Mouse (Mus musculus): ENCODE results near the gene Spty2d1. TPM values are rescaled to one million over a fixed set of nuclear protein-coding genes. Genes with fewer than 3 reads are reported as not detected.
A peak's percentile ranks its signal among the peaks of the same experiment; 100 is the strongest.

The Spty2d1 gene
- polyA plus RNA-seq, 1 experiment = 11.5 TPM

GRCm38 (mm10) chr7:47022482-47022881 lies 14.3 kb upstream of the Spty2d1 start:
- DNase-seq (ENCODE audit: low spot score) = no peak

DNA sequence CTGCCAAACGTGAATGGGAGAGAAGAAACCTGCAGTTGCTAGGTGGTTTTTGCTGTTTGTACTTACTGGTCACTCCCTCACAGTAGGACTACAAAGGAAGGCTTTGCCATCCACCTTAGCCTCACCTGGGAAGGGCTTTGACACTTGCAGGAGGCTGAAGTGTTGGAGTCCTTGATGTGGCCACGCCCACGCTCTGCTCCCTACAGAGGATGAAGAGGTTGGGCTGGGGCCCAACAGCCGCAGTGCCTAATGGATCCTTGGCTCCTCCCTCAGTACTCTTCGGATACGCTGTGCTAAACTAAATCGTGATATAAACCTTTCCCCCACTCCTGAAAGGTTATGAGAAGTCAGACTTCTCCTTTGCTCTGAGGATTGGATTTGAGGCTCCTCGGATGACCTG lies 12.7 kb upstream of the Spty2d1 start:
- DNase-seq (ENCODE audit: low spot score) = no peak

- no peak for DNase-seq (ENCODE audit: low spot score)
Measured at GRCm38 (mm10) chr7:47019641-47020040, 11.4 kb upstream of the Spty2d1 start.

DNA sequence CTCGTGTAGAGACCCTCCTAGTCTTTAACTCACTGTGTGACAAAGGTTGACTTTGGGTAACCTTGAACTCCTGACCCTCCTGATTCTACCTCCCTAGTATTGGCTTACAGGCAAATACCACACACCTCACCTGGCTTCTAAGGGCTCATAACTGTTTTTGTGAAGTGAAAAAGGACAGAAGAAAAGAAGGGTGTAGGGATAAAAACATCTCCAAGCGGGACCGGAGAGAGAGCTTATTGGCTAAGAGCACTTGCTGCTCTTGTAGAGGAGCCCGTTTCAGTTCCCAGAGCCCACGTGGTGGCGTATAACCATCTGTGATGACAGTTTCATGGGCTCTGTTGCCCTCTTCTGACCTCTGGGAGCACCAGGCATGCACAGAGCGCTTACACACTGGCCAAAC lies 8.9 kb upstream of the Spty2d1 start:
- no peak for DNase-seq (ENCODE audit: low spot score)

- DNase-seq (ENCODE audit: low spot score) = no peak
Measured at GRCm38 (mm10) chr7:47016602-47017001, 8.4 kb upstream of the Spty2d1 start.

DNA sequence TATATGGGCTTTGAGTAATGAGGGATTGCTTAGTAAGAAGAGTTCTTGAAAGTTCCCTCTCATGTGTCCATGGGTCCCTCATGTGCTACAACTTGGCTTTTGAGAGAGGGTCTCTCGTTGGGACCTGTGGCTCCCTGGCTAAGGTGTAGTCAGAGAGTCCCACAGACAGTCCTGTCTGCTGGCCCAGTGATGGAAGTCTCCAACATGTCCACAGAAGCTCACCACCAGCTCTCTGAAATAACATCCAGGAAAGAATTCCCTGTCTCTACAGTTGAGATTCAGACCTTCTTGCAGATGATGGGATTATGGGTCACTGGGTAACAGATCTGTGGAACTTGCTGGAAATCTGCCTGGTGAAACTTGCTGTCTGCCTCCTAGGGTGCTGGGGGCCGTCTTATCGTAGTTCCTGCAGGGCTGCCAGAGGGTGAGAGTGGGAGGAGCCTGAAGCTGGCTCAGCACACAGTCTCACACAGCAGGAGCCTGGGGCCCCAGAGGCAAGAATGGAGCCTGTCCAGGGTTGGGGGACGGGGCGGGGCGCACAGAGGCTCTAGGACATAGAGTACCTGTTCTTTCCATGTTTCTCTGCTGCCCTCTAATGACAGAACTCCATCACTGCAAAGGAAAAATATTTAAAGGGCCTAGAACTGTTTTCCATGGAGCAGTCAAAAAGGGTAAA lies 7.3 kb upstream of the Spty2d1 start:
- peak; percentile 53 for DNase-seq (ENCODE audit: low spot score)

DNA sequence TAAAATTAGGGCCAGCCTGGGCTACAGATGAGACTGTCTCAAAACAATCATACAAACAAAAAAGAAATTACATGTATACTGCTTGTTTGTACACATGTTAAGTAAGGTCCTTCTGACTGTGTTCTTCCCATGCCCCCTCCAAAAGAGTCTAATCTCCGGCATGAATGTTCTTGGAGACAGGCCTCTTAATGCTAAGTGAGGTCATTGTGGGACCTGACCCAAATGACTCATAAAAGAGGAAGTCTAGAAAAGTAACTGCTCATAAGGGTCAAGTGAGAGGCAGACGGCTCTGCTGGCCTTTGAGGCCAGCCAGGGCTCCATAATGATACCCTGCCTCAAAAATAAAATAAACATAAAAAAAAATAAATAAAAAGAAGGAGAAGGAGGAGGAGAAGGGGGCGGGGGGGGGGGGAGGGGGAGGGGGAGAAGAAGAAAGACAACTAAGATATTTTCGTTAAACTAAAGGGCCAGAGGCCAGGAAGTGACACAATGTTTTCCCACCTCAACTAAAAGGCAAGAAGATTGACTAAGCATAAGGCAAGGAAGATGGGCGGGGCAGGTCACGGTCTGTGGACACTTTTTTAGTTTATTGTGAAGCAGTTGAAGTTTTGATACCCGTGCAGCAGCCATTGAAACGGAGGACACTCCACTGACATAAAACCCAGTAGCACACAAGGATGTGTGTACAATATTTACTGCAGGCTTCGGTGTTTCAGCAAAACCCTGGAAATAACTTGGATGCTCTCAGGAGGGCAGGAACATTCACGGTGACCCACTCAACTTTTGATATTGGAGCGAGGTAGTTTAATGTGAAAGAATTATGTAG lies 6.6 kb upstream of the Spty2d1 start:
- DNase-seq (ENCODE audit: low spot score) = no peak

DNA sequence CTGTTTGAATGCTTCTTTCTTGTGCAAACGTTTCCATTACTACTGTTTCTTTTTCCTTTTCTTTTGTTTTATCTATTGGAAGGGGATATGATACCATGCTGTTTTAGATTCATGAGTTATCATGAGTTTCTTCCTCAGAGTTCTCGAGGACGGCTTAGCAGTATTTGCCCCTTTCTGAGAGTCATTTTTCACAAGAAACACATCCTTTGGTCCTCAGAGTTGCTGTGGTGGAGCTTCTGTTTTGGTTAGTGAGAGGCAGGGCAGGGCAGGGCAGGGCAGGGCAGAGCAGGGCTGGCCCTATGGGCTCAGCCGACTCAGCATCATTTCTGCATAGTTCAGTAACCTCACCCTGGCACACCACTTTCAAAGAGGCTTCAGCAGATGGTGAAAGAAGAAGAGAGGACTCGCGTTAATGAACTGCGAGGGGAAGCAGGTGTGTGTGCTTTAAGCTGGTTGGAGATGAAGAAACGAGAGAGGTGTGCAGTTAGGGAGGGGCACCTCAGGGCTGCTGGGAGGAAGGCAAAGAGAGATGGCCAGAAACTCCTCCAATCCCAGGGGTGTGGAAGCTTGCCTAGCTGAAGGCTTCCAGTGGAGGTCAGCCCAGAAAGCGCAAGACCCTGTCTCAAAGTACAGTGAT lies 5.0 kb upstream of the Spty2d1 start:
- DNase-seq (ENCODE audit: low spot score) = no peak

- DNase-seq (ENCODE audit: low spot score) = no peak
Measured at GRCm38 (mm10) chr7:47007818-47008167, 418 bp downstream of the Spty2d1 start.

DNA sequence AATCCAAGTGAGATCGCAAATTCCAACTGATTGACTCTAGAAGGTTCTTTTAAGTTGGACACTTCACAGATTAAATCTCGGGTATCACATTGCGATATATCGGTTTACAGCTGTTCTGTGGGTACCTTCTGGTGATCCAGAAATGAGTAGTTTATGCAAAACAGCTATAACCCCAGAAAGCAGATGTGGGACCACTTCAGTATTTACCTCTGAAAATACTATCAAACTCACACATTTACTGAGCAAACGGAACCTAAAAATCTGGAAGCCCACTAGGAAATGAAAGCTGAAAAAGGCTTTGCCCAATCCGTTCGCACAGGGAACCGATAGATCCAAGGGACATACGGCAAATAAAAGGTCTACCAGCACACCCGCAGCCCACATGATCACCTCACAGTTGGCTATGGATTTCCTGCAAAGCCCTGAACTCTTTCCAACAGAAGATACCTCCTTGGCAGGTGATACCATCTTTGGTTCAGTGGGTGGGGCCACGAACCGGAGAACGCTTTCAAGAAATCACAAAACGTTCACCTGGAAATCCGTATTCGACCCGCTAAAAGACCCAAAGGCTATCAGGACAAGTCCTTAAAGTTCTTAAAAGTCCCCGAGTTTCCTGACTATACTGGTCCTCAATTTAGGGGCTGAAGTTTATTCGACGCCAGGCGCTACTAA lies 966 bp downstream of the Spty2d1 start:
- no peak for DNase-seq (ENCODE audit: low spot score)

DNA sequence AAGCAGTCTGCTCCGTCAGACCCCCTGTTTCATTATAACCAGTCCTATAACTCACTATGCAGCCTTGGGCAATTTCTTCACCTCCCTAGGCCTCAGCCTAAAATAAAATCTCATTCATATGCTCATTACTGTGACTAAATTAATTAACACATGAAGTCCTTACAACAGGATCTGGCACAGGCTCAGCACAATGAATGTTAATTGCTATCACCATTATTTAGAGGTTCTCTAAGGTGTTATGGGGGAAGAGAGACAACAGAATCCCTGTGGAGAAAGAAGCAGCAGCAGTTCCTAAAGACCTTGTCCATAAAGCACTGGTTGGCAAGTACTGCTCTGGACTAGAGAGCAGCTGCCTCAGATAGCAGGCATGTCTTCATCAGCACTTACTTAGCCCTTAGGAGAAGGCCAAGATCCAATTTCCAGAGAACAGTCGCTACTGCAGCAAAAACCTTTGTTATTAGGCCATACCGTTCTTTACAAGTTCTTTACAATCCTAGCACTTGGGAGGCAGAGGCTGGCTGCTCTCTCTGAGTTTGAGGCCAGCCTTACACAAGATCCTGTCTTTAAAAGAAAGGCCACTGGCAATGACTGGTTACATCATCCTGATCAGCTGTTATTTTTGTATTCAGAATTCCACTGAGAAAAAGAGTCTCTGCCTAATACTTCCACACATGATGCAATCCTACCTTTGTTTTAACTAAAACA lies 4.6 kb downstream of the Spty2d1 start:
- DNase-seq (ENCODE audit: low spot score) = no peak

DNA sequence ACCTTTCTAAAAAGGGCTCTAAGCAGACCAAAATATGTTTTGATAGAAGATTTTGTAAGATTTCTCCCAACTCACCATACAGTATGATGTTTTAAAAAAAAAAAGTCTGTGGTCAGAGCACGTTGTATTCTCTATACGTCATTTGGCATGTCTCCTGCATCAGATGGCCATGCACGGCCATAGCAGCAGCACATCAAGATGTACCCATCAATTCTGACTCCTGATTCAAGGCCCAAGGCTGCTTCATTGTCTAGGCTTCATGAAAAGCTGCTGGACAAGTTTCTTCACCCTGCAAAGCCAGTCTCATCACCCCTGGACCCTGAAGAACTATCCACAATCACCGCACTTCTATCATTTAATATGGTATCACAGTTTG lies 6.3 kb downstream of the Spty2d1 start:
- DNase-seq (ENCODE audit: low spot score) = no peak

DNA sequence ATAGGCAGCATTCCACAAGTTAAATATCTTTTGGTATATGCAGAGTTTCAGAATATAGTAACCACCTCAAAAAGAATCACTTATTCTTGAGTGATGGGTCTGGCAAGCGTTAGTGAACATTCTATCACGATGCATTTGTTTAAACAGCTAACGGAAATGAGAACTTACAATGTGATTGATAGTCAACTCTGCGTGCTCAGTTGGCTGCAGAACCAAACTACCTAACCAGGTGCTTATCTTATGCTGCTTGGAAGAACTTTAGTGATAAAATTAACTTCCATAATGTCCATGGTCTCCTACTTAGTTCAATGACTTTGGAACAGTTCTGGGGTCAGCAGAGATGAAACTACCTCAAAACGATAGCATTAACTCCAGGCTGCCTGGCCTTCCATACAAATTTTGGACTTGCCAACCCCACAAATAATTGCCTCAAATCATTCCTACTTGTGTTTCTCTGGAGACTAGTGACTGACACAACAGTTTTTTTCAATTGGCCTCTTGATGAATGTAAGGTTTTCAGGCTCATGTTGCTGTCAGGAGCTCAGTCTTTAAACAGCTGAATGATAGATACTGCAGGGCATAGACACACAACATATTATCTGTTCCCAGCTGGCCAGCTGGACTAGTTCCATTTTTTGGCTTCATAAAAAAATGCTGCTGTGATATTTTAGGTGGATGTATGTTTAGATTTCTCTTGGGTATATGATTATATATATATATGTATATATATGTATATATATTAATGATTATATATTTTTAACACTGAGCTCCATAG lies 6.9 kb downstream of the Spty2d1 start:
- DNase-seq (ENCODE audit: low spot score) = no peak

GRCm38 (mm10) chr7:47000644-47000983 lies 7.6 kb downstream of the Spty2d1 start:
- no peak for DNase-seq (ENCODE audit: low spot score)

DNA sequence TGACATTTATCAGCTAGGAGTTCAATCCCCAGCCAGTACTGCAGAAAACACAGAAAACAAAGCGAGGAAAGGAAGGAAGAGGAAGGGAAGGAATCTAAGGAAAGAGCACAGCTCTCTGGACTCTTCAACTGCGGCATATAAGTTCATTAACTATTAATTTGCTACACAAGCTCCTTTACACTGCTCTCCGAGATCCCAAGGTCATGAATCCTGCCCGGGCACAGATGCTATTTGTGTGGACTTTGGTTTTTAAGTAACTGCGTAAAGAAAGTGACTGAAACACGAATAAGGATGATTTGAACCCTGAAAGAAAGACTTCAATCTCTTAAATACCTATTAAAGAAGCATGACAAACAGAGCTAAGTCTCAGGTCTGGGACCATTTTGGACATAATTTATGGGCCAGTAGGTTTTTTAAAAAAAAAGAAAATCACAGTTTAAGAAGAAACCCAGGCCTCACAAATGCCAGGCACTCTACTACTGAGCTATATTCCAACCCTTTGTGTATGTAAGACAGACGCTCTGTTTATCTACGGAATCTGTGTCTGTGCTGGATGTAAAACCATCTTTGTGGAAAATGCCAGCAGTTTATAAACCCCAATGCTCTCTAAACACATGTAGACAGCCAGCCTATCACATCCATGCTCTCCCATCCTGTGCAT lies 8.1 kb downstream of the Spty2d1 start:
- no peak for DNase-seq (ENCODE audit: low spot score)

- no peak for DNase-seq (ENCODE audit: low spot score)
Measured at GRCm38 (mm10) chr7:46998942-46999341, 9.3 kb downstream of the Spty2d1 start.

DNA sequence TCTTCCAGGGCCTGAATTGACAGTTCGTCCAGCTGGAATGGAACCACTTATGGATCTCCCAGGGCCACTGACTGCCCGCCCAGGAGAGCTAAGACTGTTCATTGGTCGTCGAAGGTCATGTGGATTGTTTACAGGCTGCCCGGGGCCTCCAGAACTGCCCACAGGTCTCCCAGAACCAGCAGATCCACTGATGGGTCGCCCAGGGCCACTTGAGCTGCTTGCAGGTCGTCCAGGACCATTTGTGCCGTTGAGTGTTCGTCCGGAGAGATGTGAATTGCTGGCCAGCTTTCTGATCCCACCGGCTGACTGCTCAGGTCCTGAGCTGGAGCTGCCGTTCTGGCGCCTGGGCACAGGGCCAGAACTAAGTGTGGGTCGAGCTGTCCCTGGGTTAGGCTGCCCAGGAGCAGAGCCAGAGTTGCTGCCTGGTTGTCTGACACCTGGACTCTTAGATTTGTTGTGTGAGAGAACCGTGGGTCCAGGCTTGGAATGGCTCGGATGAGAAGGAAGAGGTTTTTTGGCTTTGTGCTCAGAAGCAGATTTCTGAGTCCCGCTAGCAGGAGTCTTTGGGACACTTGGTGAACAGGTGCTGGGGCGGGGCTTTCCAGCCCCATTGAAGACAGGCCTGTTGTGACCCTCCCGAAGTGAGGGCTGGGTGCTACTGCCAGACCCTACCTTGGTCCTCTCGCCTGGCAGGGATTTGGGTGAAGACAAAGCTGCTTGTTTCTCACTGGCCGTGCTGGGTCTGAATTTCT lies 10.4 kb downstream of the Spty2d1 start:
- no peak for DNase-seq (ENCODE audit: low spot score)

DNA sequence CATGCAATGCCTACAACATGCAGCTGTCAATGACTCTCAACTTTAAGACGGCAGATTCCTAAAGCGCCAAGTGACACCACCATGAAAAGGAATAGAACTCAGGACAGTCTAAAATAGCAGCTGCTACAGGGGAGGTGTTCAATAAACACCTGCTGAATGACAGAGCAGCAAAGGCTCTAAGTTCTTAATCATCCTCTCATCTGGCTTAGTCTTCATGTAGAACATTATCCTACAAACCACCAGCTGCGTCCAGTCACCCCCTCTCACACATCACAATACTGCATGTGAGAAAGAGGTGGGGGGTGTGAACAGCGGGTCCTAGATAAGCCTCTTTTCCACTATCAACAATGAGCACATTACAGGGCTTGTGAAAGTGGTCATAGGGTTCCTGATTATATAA lies 11.2 kb downstream of the Spty2d1 start:
- DNase-seq (ENCODE audit: low spot score) = no peak

DNA sequence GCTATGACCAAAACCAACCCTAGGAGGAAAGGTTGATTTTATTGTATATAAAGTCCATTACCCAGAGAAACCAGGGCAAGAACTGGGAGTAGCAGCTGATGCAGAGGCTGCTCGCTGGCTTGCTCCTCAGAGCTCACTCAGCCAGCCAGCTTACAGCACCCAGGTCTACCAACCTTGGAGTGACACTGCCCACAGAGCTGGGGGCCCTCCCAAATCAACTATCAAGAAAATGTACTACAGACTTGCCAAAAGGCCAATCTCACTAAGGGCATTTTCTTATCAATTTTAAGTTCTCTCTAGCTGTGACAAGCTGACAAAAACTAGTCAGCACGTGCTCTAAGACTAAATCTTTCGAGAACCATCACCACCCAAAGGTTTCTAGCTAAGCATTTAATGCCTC lies 12.7 kb downstream of the Spty2d1 start:
- DNase-seq (ENCODE audit: low spot score) = no peak

DNA sequence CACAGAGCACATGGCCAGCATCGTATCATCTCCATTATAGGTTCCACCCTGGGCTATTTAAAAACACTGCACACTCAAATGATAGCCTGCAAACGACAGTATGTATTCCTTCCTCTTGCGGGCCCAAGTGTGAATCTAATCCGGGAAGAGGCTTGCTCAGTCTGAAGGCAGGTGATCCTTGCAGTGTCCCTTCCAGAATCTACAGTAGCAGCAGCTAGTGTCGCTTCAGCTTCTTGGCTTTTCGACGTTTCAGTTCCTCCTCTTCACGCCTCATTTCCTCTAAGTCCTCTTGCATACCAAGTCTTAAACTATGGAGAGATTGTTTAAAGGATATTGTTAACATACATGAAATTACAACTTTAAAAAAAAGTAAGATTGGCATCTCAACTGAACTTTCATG lies 15.1 kb downstream of the Spty2d1 start:
- DNase-seq (ENCODE audit: low spot score) = no peak

All from urinary bladder, adult 2 months (tissue).